Mouse (Mus musculus): ENCODE data around the gene R3hdm4.
"Not testable (repeated sequence)": the region's sequence is repeated elsewhere in the genome, so short reads cannot be mapped to it uniquely, and the experiment has no call there.

The R3hdm4 gene

GRCm38 (mm10) chr10:79897316-79898245, 23.4 kb downstream of the R3hdm4 start:
- no peak for DNase-seq

GRCm38 (mm10) chr10:79896814-79897213, 24.2 kb downstream of the R3hdm4 start:
- DNase-seq = no peak

GRCm38 (mm10) chr10:79896306-79896705, 24.7 kb downstream of the R3hdm4 start:
- DNase-seq = no peak

GRCm38 (mm10) chr10:79892451-79893118, 28.4 kb downstream of the R3hdm4 start:
- peak; percentile 82 for DNase-seq

- DNase-seq = no peak
Measured at GRCm38 (mm10) chr10:79890670-79891069, 30.3 kb downstream of the R3hdm4 start, which contains the start of gene Cfd. Gene Cfd, plus strand, starts transcription at chr10:79890853.

- no peak for DNase-seq
Measured at GRCm38 (mm10) chr10:79889386-79889785, 31.6 kb downstream of the R3hdm4 start.

- no peak for DNase-seq
Measured at GRCm38 (mm10) chr10:79886611-79887010, 34.4 kb downstream of the R3hdm4 start.

GRCm38 (mm10) chr10:79886054-79886453, 35.0 kb downstream of the R3hdm4 start, which contains the start of gene Elane:
Gene Elane, plus strand, starts transcription at chr10:79886247.
- no peak for DNase-seq

GRCm38 (mm10) chr10:79884938-79885337, 36.1 kb downstream of the R3hdm4 start:
- not testable (repeated sequence) for DNase-seq

- peak; percentile 55 for DNase-seq
Measured at GRCm38 (mm10) chr10:79884446-79884845, 36.6 kb downstream of the R3hdm4 start.

- peak; percentile 83 for DNase-seq
Measured at GRCm38 (mm10) chr10:79883297-79884084, 37.5 kb downstream of the R3hdm4 start.

- no peak for DNase-seq
Measured at GRCm38 (mm10) chr10:79881981-79882380, 39.0 kb downstream of the R3hdm4 start.

GRCm38 (mm10) chr10:79880721-79881120, 40.3 kb downstream of the R3hdm4 start:
- no peak for DNase-seq

GRCm38 (mm10) chr10:79879527-79879926, 41.5 kb downstream of the R3hdm4 start:
- no peak for DNase-seq

GRCm38 (mm10) chr10:79877757-79878156, 43.3 kb downstream of the R3hdm4 start:
- DNase-seq = no peak

GRCm38 (mm10) chr10:79877174-79877573, 43.8 kb downstream of the R3hdm4 start:
- DNase-seq = no peak

- peak; percentile 57 for DNase-seq
Measured at GRCm38 (mm10) chr10:79874290-79874862, 46.6 kb downstream of the R3hdm4 start, which contains the start of the genes Prtn3 and Plppr3. Gene Prtn3, plus strand, starts transcription at chr10:79874476. Gene Plppr3, minus strand, starts transcription at chr10:79874634.

- peak; percentile 53 for DNase-seq
Measured at GRCm38 (mm10) chr10:79873715-79874289, 47.2 kb downstream of the R3hdm4 start.

- no peak for DNase-seq
Measured at GRCm38 (mm10) chr10:79873313-79873712, 47.7 kb downstream of the R3hdm4 start.

- peak; percentile 43 for DNase-seq
Measured at GRCm38 (mm10) chr10:79872862-79873261, 48.1 kb downstream of the R3hdm4 start.

- DNase-seq = no peak
Measured at GRCm38 (mm10) chr10:79871845-79872244, 49.2 kb downstream of the R3hdm4 start.

- peak; percentile 50 for DNase-seq
Measured at GRCm38 (mm10) chr10:79866601-79867000, 54.4 kb downstream of the R3hdm4 start.
